Mouse (Mus musculus): ENCODE data around the gene Larp6. TPM values are rescaled to one million over a fixed set of nuclear protein-coding genes. Genes with fewer than 3 reads are reported as not detected.
A peak's percentile ranks its signal among the peaks of the same experiment; 100 is the strongest.

Larp6 gene
- polyA plus RNA-seq, 1 experiment from 2014 or later = 1.3 TPM

DNA sequence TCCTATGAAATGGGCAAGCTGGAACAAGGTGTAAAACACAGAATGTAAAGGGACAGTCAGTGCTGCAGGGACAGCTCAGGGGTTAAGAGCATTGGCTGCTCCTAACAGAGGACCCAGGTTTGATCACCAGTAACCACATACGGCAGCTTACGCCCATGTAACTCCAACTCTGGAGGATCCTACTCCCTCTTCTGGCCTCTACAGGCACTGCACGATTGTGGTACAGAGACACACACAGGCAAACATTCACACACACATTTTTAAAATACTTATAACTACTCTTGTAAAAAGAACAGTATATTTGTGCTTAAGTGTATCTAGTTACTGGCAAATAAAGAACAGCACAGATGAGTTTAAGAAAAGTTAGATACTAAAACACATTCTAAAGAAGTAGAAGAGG, 31.8 kb upstream of the Larp6 start:
- H3K9me3 ChIP-seq (ENCODE audit: control insufficient read depth, low read length) = no peaks in the 10 kb centered on the region
- no peaks in the 10 kb centered on the region for H3K4me1 ChIP-seq (replicated peaks; ENCODE audit: control insufficient read depth, insufficient read depth, low read length)
- H3K27me3 ChIP-seq (ENCODE audit: control insufficient read depth, insufficient read depth, low read depth, low read length) = no peaks in the 10 kb centered on the region
- no peak overlapping the region for H3K4me2 ChIP-seq (ENCODE audit: low read depth, low read length)
- no peak overlapping the region for H3K9ac ChIP-seq (ENCODE audit: low read length)
- ATAC-seq (ENCODE audit: low read depth) = no peak
- 84% methylated on average over 3 of the region's 3 CpGs for WGBS
- H3K27ac ChIP-seq (ENCODE audit: low read length) = no peak overlapping the region
- no peak overlapping the region for H3K4me3 ChIP-seq (ENCODE audit: low read length)
- H3K36me3 ChIP-seq (ENCODE audit: control insufficient read depth, insufficient read depth, low read length) = no peaks in the 10 kb centered on the region

DNA sequence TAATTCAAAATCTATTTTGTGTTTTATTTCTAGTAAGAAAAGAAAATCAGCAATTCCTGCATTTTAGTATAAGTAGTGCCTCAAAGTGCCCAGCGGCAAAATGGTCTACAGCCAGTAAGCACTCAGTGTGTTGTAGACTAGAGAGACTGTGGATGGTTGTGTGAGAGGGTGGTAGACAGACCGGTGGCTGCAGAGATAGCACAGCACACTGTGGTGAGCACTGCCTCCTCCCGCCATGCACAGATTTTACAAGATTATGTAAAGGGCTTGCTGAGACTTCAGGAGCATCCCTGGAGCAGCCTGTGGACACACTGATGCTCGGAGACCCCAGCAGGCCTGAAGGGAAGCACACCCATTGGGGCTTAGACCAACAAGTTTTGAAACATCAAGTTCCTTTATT, 30.0 kb upstream of the Larp6 start:
- no peaks in the 10 kb centered on the region for H3K9me3 ChIP-seq (ENCODE audit: control insufficient read depth, low read length)
- ATAC-seq (ENCODE audit: low read depth) = no peak
- H3K9ac ChIP-seq (ENCODE audit: low read length) = no peak overlapping the region
- 87% methylated on average over 4 of the region's 4 CpGs for WGBS
- H3K27me3 ChIP-seq (ENCODE audit: control insufficient read depth, insufficient read depth, low read depth, low read length) = no peaks in the 10 kb centered on the region
- H3K36me3 ChIP-seq (ENCODE audit: control insufficient read depth, insufficient read depth, low read length) = no peaks in the 10 kb centered on the region
- no peak overlapping the region for H3K27ac ChIP-seq (ENCODE audit: low read length)
- H3K4me2 ChIP-seq (ENCODE audit: low read depth, low read length) = no peak overlapping the region
- H3K4me1 ChIP-seq (replicated peaks; ENCODE audit: control insufficient read depth, insufficient read depth, low read length) = no peaks in the 10 kb centered on the region; the same call in 1 of the 2 replicates
- no peak overlapping the region for H3K4me3 ChIP-seq (ENCODE audit: low read length)

DNA sequence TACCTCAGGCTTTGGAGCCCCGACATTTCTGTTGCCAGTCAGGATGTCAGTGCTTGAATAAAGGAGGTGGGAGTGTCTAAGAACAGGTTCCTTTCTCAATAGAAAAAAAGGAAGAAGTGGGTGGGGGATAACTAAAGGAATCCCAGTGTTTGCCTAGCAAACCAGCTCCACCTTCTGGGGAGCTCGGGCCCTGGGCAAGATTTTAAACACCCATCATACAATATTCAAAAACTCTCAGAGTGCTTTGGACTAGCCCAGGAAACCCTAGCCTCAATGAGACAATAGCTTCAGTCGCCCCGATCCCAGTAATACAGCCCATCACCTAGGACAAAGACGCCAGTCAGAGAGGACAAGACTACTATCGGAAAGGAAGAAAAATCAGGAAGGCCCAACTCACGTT, 25.4 kb upstream of the Larp6 start:
- H3K4me3 ChIP-seq (ENCODE audit: low read length) = peak overlapping the region; percentile 62
- 1% methylated on average over 7 of the region's 7 CpGs for WGBS
- H3K9ac ChIP-seq (ENCODE audit: low read length) = peak overlapping the region; percentile 63
- ATAC-seq (ENCODE audit: low read depth) = peak; percentile 68
- no peaks in the 10 kb centered on the region for H3K36me3 ChIP-seq (ENCODE audit: control insufficient read depth, insufficient read depth, low read length)
- peak overlapping the region; percentile 72 for H3K4me2 ChIP-seq (ENCODE audit: low read depth, low read length)
- no peaks in the 10 kb centered on the region for H3K9me3 ChIP-seq (ENCODE audit: control insufficient read depth, low read length)
- H3K27ac ChIP-seq (ENCODE audit: low read length) = peak overlapping the region; percentile 79
- peaks cover 4% of the 10 kb centered on the region; the same call in 1 of the 2 replicates for H3K4me1 ChIP-seq (replicated peaks; ENCODE audit: control insufficient read depth, insufficient read depth, low read length)
- no peaks in the 10 kb centered on the region for H3K27me3 ChIP-seq (ENCODE audit: control insufficient read depth, insufficient read depth, low read depth, low read length)

DNA sequence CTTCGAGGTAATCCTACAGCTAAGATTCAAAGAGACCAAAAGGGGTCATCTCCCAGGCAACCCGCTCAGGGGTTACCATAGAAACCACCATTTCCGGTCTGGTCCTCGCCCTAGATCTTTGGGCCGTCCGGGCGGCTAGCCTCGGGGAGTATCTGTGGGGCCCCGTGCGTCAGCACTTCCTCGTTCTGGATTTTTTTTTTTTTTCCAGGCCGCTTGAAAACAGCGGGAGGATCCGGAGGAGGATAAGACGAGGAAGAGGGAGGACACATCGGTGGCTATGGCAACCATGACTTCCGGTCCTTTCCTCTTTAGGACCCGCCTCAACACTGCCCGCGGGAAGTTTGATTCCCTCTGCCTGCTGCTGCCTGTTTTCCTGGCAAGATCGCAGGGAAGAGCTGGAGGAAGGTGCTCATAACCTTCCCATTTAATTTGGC, 24.9 kb upstream of the Larp6 start, which contains the start of gene Lrrc49:
Lrrc49 (minus strand) TSS at position 268 of the 434 bp plus-strand sequence.
- H3K4me1 ChIP-seq (replicated peaks; ENCODE audit: control insufficient read depth, insufficient read depth, low read length) = peaks cover 4% of the 10 kb centered on the region; the same call in 1 of the 2 replicates
- H3K36me3 ChIP-seq (ENCODE audit: control insufficient read depth, insufficient read depth, low read length) = no peaks in the 10 kb centered on the region
- H3K4me2 ChIP-seq (ENCODE audit: low read depth, low read length) = peak within 1 kb of the TSS; percentile 72
- H3K9ac ChIP-seq (ENCODE audit: low read length) = peak within 1 kb of the TSS; percentile 63
- H3K9me3 ChIP-seq (ENCODE audit: control insufficient read depth, low read length) = no peaks in the 10 kb centered on the region
- no peaks in the 10 kb centered on the region for H3K27me3 ChIP-seq (ENCODE audit: control insufficient read depth, insufficient read depth, low read depth, low read length)
- H3K4me3 ChIP-seq (ENCODE audit: low read length) = peak within 1 kb of the TSS; percentile 62
- H3K27ac ChIP-seq (ENCODE audit: low read length) = peak within 1 kb of the TSS; percentile 79
- peak; percentile 95 for ATAC-seq (ENCODE audit: low read depth)
- WGBS = 0% methylated on average over 21 of the region's 21 CpGs

DNA sequence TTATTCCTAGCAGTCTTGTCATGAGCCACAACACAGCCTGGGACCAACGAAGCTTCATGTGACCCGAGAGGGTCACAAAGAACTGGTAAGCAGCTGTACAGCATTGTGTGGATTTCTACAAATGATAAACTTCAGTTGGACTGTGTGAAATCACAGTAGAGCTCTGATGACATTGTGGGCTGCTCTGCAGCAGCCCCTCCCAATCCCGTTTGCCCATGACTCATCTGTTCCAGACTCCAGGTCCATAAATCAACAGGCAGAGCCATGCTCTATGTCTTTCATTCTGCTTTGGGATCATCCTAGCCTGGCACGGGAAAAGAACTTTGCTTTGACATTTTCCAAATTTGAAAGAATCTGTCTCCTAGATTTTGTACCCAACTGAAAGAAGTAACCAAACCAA, 20.2 kb upstream of the Larp6 start:
- Histone ChIP-seq H3K9me3 (ENCODE audit: control insufficient read depth, low read length) (no peaks in the 10 kb centered on the region), H3K4me2 (ENCODE audit: low read depth, low read length) (no peak overlapping the region), H3K27me3 (ENCODE audit: control insufficient read depth, insufficient read depth, low read depth, low read length) (peaks cover 2% of the 10 kb centered on the region; the same call in 1 of the 2 replicates), H3K36me3 (ENCODE audit: control insufficient read depth, insufficient read depth, low read length) (no peaks in the 10 kb centered on the region), H3K4me1 (replicated peaks; ENCODE audit: control insufficient read depth, insufficient read depth, low read length) (0 out of 2 replicates have a peak, but pooled peaks cover 4% of the 10 kb centered on the region), H3K27ac (ENCODE audit: low read length) (no peak overlapping the region), H3K4me3 (ENCODE audit: low read length) (no peak overlapping the region), H3K9ac (ENCODE audit: low read length) (no peak overlapping the region)
- no peak for ATAC-seq (ENCODE audit: low read depth)
- WGBS = 45% methylated on average over 4 of the region's 4 CpGs

DNA sequence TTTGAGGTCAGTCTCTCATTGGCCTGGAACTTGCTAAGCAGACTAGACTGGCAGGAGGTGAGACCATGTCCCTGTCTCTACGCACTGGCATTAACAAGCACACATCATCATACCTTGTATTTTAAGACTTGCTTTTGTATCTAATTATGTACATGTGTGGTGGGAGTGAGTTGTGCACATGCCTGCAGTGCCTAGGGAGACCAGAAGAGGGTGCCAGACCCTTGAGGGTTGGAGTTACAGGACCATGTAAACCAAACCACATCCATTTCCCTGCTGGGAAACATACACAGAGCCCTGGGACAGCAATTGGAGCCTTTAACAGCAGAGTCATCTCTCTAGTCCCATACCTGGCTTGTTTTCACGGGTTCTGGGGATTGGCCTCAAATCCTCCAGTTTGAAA, 18.8 kb upstream of the Larp6 start:
- no peak for ATAC-seq (ENCODE audit: low read depth)
- H3K27ac ChIP-seq (ENCODE audit: low read length) = no peak overlapping the region
- H3K36me3 ChIP-seq (ENCODE audit: control insufficient read depth, insufficient read depth, low read length) = no peaks in the 10 kb centered on the region
- no peaks in the 10 kb centered on the region for H3K4me1 ChIP-seq (replicated peaks; ENCODE audit: control insufficient read depth, insufficient read depth, low read length)
- no peak overlapping the region for H3K4me2 ChIP-seq (ENCODE audit: low read depth, low read length)
- 48% methylated on average over 2 of the region's 2 CpGs for WGBS
- H3K9ac ChIP-seq (ENCODE audit: low read length) = no peak overlapping the region
- peaks cover 2% of the 10 kb centered on the region; the same call in 1 of the 2 replicates for H3K27me3 ChIP-seq (ENCODE audit: control insufficient read depth, insufficient read depth, low read depth, low read length)
- H3K9me3 ChIP-seq (ENCODE audit: control insufficient read depth, low read length) = no peaks in the 10 kb centered on the region
- no peak overlapping the region for H3K4me3 ChIP-seq (ENCODE audit: low read length)

DNA sequence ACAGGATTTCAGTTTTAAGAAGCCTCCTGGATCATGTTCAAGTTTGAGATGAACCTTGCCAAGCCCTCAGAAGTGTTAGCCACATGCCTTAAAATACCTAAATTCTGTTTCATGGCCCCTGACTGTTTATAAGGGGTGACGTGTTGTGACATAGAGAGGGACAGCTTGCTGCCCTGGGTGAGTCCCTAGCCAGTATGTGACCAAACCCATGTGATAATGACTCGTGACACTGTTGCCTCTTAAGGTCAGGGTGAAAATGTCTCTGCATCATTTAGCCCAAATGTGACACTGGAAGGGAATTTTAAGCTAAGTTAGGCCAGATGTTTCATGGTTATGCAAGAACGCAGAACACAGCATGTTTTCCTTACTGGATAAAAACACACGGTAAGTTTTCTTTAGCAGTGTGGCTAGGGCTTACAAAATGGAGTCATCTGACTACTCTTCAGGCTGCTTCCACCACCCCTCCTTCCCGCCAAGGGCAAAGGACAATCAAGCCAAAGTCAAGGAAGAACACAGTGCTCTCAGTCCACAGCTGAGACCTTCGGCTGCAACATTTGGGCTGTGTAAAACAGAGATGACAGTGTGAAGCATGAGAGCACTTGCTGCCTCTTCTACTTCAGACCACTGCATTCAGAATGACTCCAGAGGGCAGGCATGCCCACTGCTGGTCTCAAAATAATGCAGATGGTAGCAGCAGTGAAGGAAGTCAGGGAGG, 16.4 kb upstream of the Larp6 start:
- Histone ChIP-seq H3K4me1 (replicated peaks; ENCODE audit: control insufficient read depth, insufficient read depth, low read length) (no peaks in the 10 kb centered on the region), H3K4me3 (ENCODE audit: low read length) (no peak overlapping the region), H3K27me3 (ENCODE audit: control insufficient read depth, insufficient read depth, low read depth, low read length) (peaks cover 2% of the 10 kb centered on the region; the same call in 1 of the 2 replicates), H3K9ac (ENCODE audit: low read length) (no peak overlapping the region), H3K36me3 (ENCODE audit: control insufficient read depth, insufficient read depth, low read length) (no peaks in the 10 kb centered on the region), H3K4me2 (ENCODE audit: low read depth, low read length) (no peak overlapping the region), H3K27ac (ENCODE audit: low read length) (no peak overlapping the region), H3K9me3 (ENCODE audit: control insufficient read depth, low read length) (no peaks in the 10 kb centered on the region)
- no peak for ATAC-seq (ENCODE audit: low read depth)
- WGBS = 51% methylated on average over 6 of the region's 6 CpGs

DNA sequence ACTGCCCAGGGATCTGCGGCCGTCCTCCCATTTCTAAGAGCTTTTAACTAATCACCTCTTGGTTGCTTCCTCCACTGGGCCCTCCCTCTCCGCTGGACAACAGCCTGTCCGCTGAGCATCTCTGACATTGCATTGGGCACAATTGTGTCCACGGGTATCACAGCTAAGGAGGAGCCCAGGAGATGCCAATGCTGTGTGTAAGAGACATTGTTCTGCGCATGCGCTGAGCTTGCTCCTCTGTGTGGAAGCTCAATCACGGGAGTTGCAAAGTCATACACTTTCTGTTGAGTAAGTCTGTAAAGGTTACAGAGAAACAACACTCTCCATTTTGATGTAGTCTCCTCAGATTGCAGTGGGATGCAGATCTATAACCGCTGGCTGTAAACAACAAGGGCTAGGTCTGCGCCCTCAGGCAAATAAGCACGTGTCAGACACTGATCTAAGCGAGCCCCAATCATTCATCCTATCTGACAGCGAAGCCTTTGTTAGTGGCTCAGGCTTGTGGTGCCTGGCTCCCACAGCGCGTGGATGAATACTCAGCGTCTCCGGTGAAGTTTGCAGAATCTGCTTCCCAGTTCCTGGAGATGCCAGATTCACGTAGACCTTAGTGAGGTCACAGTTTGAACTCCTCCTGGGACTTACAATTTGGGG, 13.1 kb upstream of the Larp6 start:
- H3K36me3 ChIP-seq (ENCODE audit: control insufficient read depth, insufficient read depth, low read length) = no peaks in the 10 kb centered on the region
- WGBS = 46% methylated on average over 18 of the region's 18 CpGs
- H3K27ac ChIP-seq (ENCODE audit: low read length) = no peak overlapping the region

DNA sequence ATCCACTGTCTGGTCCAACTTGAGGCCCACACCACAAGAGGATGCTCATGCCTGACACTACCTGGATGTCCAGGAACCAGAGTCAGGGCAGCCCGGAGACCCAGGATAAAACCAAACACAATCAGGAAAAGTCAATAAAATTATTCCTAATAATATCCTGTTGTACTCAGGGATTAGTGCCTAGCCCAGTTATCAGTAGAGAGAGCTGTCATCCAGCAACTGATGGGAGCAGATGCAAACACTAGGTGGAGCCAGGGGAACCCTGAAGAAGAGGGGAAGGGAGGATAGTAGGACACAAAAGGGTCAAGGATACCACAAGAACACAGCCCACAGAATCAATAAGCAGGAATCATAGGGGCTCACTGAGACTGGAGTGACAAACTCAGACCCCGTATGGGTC, 5.2 kb upstream of the Larp6 start:
- no peaks in the 10 kb centered on the region; the same call in 1 of the 2 replicates for H3K4me1 ChIP-seq (replicated peaks; ENCODE audit: control insufficient read depth, insufficient read depth, low read length)
- H3K4me2 ChIP-seq (ENCODE audit: low read depth, low read length) = no peak overlapping the region
- no peak overlapping the region for H3K4me3 ChIP-seq (ENCODE audit: low read length)
- WGBS = 85% methylated on average over 2 of the region's 2 CpGs
- H3K9me3 ChIP-seq (ENCODE audit: control insufficient read depth, low read length) = no peaks in the 10 kb centered on the region
- no peak for ATAC-seq (ENCODE audit: low read depth)
- no peaks in the 10 kb centered on the region for H3K27me3 ChIP-seq (ENCODE audit: control insufficient read depth, insufficient read depth, low read depth, low read length)
- no peak overlapping the region for H3K9ac ChIP-seq (ENCODE audit: low read length)
- H3K27ac ChIP-seq (ENCODE audit: low read length) = no peak overlapping the region
- H3K36me3 ChIP-seq (ENCODE audit: control insufficient read depth, insufficient read depth, low read length) = no peaks in the 10 kb centered on the region

More for the DNA sequence above, 13.1 kb upstream of the Larp6 start:
- Histone ChIP-seq H3K4me3 (ENCODE audit: low read length) (no peak overlapping the region), H3K4me1 (replicated peaks; ENCODE audit: control insufficient read depth, insufficient read depth, low read length) (no peaks in the 10 kb centered on the region), H3K4me2 (ENCODE audit: low read depth, low read length) (no peak overlapping the region), H3K9ac (ENCODE audit: low read length) (no peak overlapping the region), H3K27me3 (ENCODE audit: control insufficient read depth, insufficient read depth, low read depth, low read length) (no peaks in the 10 kb centered on the region), H3K9me3 (ENCODE audit: control insufficient read depth, low read length) (no peaks in the 10 kb centered on the region)
- no peak for ATAC-seq (ENCODE audit: low read depth)
